Mouse (Mus musculus): ENCODE results near the gene Diras1. TPM values are rescaled to one million over a fixed set of nuclear protein-coding genes. Genes with fewer than 3 reads are reported as not detected.

Diras1 gene
- polyA plus RNA-seq, 1 experiment = 0.38 TPM

- WGBS = 50% methylated on average over 2 of the region's 2 CpGs
- Histone ChIP-seq H3K27me3 (ENCODE audit: control insufficient read depth, insufficient read depth, low read length) (peaks cover 14% of the 10 kb centered on the region), H3K36me3 (ENCODE audit: control insufficient read depth, insufficient read depth, low read length) (no peaks in the 10 kb centered on the region), H3K4me3 (ENCODE audit: low read depth, low read length) (no peak overlapping the region), H3K4me1 (ENCODE audit: control insufficient read depth, insufficient read depth, insufficient read length, low read length) (no peaks in the 10 kb centered on the region), H3K27ac (ENCODE audit: insufficient read depth, low read depth, low read length) (no peak overlapping the region)
- TF ChIP-seq CTCF (IDR thresholded peaks at IDR 0.05; ENCODE audit: extremely low read depth, insufficient read length, insufficient replicate concordance, low read depth, low read length) = no peak
- TF ChIP-seq POLR2A (IDR thresholded peaks at IDR 0.05; ENCODE audit: low read depth, low read length) = no peak
Observed at GRCm38 (mm10) chr10:81020207-81020606, 5.3 kb downstream of the Diras1 start.

DNA sequence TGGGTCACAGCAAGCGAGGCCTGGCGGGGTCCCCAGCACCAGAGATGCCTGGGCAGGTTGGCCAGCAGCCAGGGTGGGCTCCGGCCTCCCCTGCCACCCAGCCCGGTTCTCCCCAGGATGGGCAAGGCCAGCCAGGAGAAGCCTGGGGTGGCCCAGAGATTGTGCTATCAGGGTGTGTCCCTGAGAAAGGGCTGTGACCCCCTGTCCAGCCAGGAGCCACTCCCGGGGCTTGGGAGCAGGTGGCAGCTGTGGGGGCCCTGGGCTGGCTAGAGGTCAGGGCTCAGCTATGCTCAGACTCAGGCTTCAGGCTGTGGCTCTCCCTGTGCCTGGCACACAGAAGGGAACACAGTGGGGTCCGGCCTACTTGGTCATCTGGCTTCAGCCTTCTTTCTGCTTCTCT, 5.8 kb downstream of the Diras1 start:
- 55% methylated on average over 6 of the region's 6 CpGs for WGBS
- H3K4me3 ChIP-seq (ENCODE audit: low read depth, low read length) = no peak overlapping the region
- H3K36me3 ChIP-seq (ENCODE audit: control insufficient read depth, insufficient read depth, low read length) = no peaks in the 10 kb centered on the region
- H3K27ac ChIP-seq (ENCODE audit: insufficient read depth, low read depth, low read length) = no peak overlapping the region
- H3K4me1 ChIP-seq (ENCODE audit: control insufficient read depth, insufficient read depth, insufficient read length, low read length) = peaks cover under 1% of the 10 kb centered on the region; the same call in 1 of the 2 replicates
- no peak for TF ChIP-seq POLR2A (IDR thresholded peaks at IDR 0.05; ENCODE audit: low read depth, low read length)
- TF ChIP-seq CTCF (IDR thresholded peaks at IDR 0.05; ENCODE audit: extremely low read depth, insufficient read length, insufficient replicate concordance, low read depth, low read length) = no peak
- peaks cover 9% of the 10 kb centered on the region for H3K27me3 ChIP-seq (ENCODE audit: control insufficient read depth, insufficient read depth, low read length)

DNA sequence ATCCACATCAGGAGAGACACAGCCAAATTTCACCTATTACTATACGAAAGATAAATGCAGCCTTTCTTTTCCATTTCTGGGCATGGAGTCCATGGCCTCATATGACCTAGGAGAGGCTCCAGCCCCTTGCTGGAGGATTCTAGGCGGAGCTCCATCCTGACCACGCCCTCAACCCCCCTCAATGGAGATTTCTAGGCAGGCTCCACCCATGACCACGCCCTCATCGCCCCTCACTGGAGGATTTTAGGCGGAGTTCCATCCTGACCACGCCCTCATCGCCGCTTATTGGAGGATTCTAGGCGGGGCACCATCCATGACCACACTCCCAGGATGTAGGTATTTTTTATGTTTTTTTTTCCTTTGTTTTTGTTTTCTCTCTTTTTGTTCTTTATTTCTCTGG, 7.1 kb downstream of the Diras1 start:
- TF ChIP-seq CTCF (IDR thresholded peaks at IDR 0.05; ENCODE audit: extremely low read depth, insufficient read length, insufficient replicate concordance, low read depth, low read length) (no peak), POLR2A (IDR thresholded peaks at IDR 0.05; ENCODE audit: low read depth, low read length) (no peak)
- no peaks in the 10 kb centered on the region for H3K36me3 ChIP-seq (ENCODE audit: control insufficient read depth, insufficient read depth, low read length)
- 32% methylated on average over 10 of the region's 10 CpGs for WGBS
- no peak overlapping the region for H3K4me3 ChIP-seq (ENCODE audit: low read depth, low read length)
- H3K27me3 ChIP-seq (ENCODE audit: control insufficient read depth, insufficient read depth, low read length) = peaks cover 8% of the 10 kb centered on the region
- peaks cover 2% of the 10 kb centered on the region; the same call in 1 of the 2 replicates for H3K4me1 ChIP-seq (ENCODE audit: control insufficient read depth, insufficient read depth, insufficient read length, low read length)
- no peak overlapping the region for H3K27ac ChIP-seq (ENCODE audit: insufficient read depth, low read depth, low read length)

DNA sequence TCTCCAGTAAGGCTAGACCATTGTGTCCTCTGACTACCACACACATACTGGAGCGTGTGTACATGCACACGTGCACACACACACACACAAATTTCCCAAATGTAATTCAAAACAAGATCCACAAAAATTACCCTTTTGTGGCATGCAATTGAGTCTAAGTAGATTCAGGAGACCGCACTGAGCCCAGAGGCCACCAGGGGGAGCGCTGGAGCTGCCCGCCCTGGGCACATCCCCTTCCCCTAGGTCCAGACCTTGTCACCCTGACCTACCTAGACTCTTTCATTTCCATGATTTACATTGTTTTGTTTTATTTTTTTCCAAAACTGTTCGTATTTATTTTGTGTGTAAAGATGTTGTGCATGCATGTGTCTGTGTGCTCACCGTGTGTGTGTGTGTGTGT, 8.8 kb downstream of the Diras1 start:
- no peak overlapping the region for H3K4me3 ChIP-seq (ENCODE audit: low read depth, low read length)
- 8% methylated on average over 7 of the region's 7 CpGs for WGBS
- peaks cover 2% of the 10 kb centered on the region; the same call in 1 of the 2 replicates for H3K4me1 ChIP-seq (ENCODE audit: control insufficient read depth, insufficient read depth, insufficient read length, low read length)
- no peaks in the 10 kb centered on the region; the same call in 1 of the 2 replicates for H3K27me3 ChIP-seq (ENCODE audit: control insufficient read depth, insufficient read depth, low read length)
- TF ChIP-seq POLR2A (IDR thresholded peaks at IDR 0.05; ENCODE audit: low read depth, low read length) = no peak
- TF ChIP-seq CTCF (IDR thresholded peaks at IDR 0.05; ENCODE audit: extremely low read depth, insufficient read length, insufficient replicate concordance, low read depth, low read length) = peak; percentile 96
- H3K27ac ChIP-seq (ENCODE audit: insufficient read depth, low read depth, low read length) = no peak overlapping the region
- H3K36me3 ChIP-seq (ENCODE audit: control insufficient read depth, insufficient read depth, low read length) = no peaks in the 10 kb centered on the region

GRCm38 (mm10) chr10:81015666-81016065, 9.8 kb downstream of the Diras1 start:
- Histone ChIP-seq H3K27me3 (ENCODE audit: control insufficient read depth, insufficient read depth, low read length) (no peaks in the 10 kb centered on the region), H3K36me3 (ENCODE audit: control insufficient read depth, insufficient read depth, low read length) (no peaks in the 10 kb centered on the region), H3K4me1 (ENCODE audit: control insufficient read depth, insufficient read depth, insufficient read length, low read length) (peaks cover 2% of the 10 kb centered on the region; the same call in 1 of the 2 replicates), H3K27ac (ENCODE audit: insufficient read depth, low read depth, low read length) (no peak overlapping the region), H3K4me3 (ENCODE audit: low read depth, low read length) (no peak overlapping the region)
- TF ChIP-seq POLR2A (IDR thresholded peaks at IDR 0.05; ENCODE audit: low read depth, low read length) = no peak
- TF ChIP-seq CTCF (IDR thresholded peaks at IDR 0.05; ENCODE audit: extremely low read depth, insufficient read length, insufficient replicate concordance, low read depth, low read length) = no peak
- 84% methylated on average over 2 of the region's 2 CpGs for WGBS

GRCm38 (mm10) chr10:81014393-81015384, 10.8 kb downstream of the Diras1 start, which contains the start of gene Gng7:
TSS of gene Gng7 (minus strand) at chr10:81014945.
- Histone ChIP-seq H3K36me3 (ENCODE audit: control insufficient read depth, insufficient read depth, low read length) (no peaks in the 10 kb centered on the region), H3K4me1 (ENCODE audit: control insufficient read depth, insufficient read depth, insufficient read length, low read length) (peaks cover 2% of the 10 kb centered on the region; the same call in 1 of the 2 replicates), H3K27me3 (ENCODE audit: control insufficient read depth, insufficient read depth, low read length) (no peaks in the 10 kb centered on the region), H3K27ac (ENCODE audit: insufficient read depth, low read depth, low read length) (no peak within 1 kb of the TSS), H3K4me3 (ENCODE audit: low read depth, low read length) (peak within 1 kb of the TSS; percentile 41)
- 9% methylated on average over 31 of the region's 31 CpGs for WGBS
- TF ChIP-seq POLR2A (IDR thresholded peaks at IDR 0.05; ENCODE audit: low read depth, low read length) = peak; percentile 25; the same call in 1 of the 2 replicates
- TF ChIP-seq CTCF (IDR thresholded peaks at IDR 0.05; ENCODE audit: extremely low read depth, insufficient read length, insufficient replicate concordance, low read depth, low read length) = no peak

- H3K27me3 ChIP-seq (ENCODE audit: control insufficient read depth, insufficient read depth, low read length) = no peaks in the 10 kb centered on the region
- H3K36me3 ChIP-seq (ENCODE audit: control insufficient read depth, insufficient read depth, low read length) = no peaks in the 10 kb centered on the region
- H3K4me3 ChIP-seq (ENCODE audit: low read depth, low read length) = no peak overlapping the region
- 43% methylated on average over 6 of the region's 6 CpGs for WGBS
- H3K27ac ChIP-seq (ENCODE audit: insufficient read depth, low read depth, low read length) = no peak overlapping the region
- no peak for TF ChIP-seq POLR2A (IDR thresholded peaks at IDR 0.05; ENCODE audit: low read depth, low read length)
- TF ChIP-seq CTCF (IDR thresholded peaks at IDR 0.05; ENCODE audit: extremely low read depth, insufficient read length, insufficient replicate concordance, low read depth, low read length) = no peak
- peaks cover 2% of the 10 kb centered on the region; the same call in 1 of the 2 replicates for H3K4me1 ChIP-seq (ENCODE audit: control insufficient read depth, insufficient read depth, insufficient read length, low read length)
Observed at GRCm38 (mm10) chr10:81010851-81011250, 14.6 kb downstream of the Diras1 start.

Measured in small intestine, adult 2 months (tissue).